Mouse (Mus musculus): ENCODE data around the gene Creb3l1.

- TF ChIP-seq CTCF (IDR thresholded peaks at IDR 0.05; ENCODE audit: insufficient read depth, low read length) (no peak), POLR2A (IDR thresholded peaks at IDR 0.05; ENCODE audit: borderline replicate concordance, extremely low read depth, low read depth, low read length) (no peak)
Observed at GRCm38 (mm10) chr2:92065269-92065888, 41.1 kb upstream of the Creb3l1 start.
